Mouse (Mus musculus) E14TG2a.4 (cell line): Measurements from ENCODE around the gene Eef1akmt2.

Experiments
- CTCF ChIP-seq: conservative IDR thresholded peaks from 2 replicates; pipeline ENCODE4 v1.5.1; 2014; ENCODE audit warnings: low read length
- POU5F1 ChIP-seq: IDR thresholded peaks from 2 replicates; pipeline ENCODE4 v1.6.1; 2014; ENCODE audit warnings: low read length, borderline replicate concordance

DNA sequence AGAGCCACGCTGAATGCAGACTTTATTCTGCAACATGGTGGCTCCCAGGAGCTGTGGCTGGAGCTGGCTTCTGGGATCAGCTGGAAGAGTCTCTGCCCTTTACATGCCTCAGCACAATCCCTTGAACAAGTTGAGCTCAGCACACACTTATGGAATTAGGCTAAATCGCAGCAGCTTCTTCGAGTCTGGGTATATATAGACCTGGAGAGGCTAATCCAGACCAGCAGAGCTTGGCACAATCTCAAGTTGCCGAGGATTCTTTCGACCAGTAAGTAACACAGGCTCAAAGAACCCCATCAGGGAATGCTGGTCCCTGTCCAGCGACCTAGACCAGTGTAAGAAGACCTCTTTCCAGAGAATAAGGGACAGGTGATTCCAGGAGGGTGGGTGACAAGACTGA lies 70.6 kb downstream of the Eef1akmt2 start:
- TF ChIP-seq CTCF (no peak), POU5F1 (no peak)
